Mouse (Mus musculus) embryo, embryonic 10 days (tissue): ENCODE data around the gene Pawr.
A peak's percentile ranks its signal among the peaks of the same experiment; 100 is the strongest.
"Not testable (repeated sequence)": the region's sequence is repeated elsewhere in the genome, so short reads cannot be mapped to it uniquely, and the experiment has no call there.

Experiments used
- DNase-seq: peaks from one replicate; pipeline ENCODE4 v3.0.0-alpha.2; 2015; ENCODE audit warnings: low spot score

Gene Pawr

GRCm38 (mm10) chr10:108391370-108391902 lies 59.5 kb downstream of the Pawr start:
- DNase-seq, result no peak

GRCm38 (mm10) chr10:108392151-108392550 lies 60.2 kb downstream of the Pawr start:
- no peak for DNase-seq

- DNase-seq, result no peak
Measured at GRCm38 (mm10) chr10:108394306-108394705, 62.4 kb downstream of the Pawr start.

GRCm38 (mm10) chr10:108395229-108395628 lies 63.3 kb downstream of the Pawr start:
- DNase-seq, result no peak

GRCm38 (mm10) chr10:108395647-108396046 lies 63.7 kb downstream of the Pawr start:
- no peak for DNase-seq

- no peak for DNase-seq
Measured at GRCm38 (mm10) chr10:108402751-108403150, 70.8 kb downstream of the Pawr start.

- DNase-seq, result no peak
Measured at GRCm38 (mm10) chr10:108403366-108403865, 71.5 kb downstream of the Pawr start.

- DNase-seq, result no peak
Measured at GRCm38 (mm10) chr10:108404087-108404486, 72.2 kb downstream of the Pawr start.

GRCm38 (mm10) chr10:108405076-108405475 lies 73.2 kb downstream of the Pawr start:
- no peak for DNase-seq

GRCm38 (mm10) chr10:108405931-108406330 lies 74.0 kb downstream of the Pawr start:
- DNase-seq, result no peak

GRCm38 (mm10) chr10:108406798-108407754 lies 75.2 kb downstream of the Pawr start:
- no peak for DNase-seq

GRCm38 (mm10) chr10:108408025-108408424 lies 76.1 kb downstream of the Pawr start:
- DNase-seq, result no peak

- no peak for DNase-seq
Measured at GRCm38 (mm10) chr10:108408437-108408836, 76.5 kb downstream of the Pawr start.

GRCm38 (mm10) chr10:108408986-108409385 lies 77.1 kb downstream of the Pawr start:
- no peak for DNase-seq

- no peak for DNase-seq
Measured at GRCm38 (mm10) chr10:108409529-108409928, 77.6 kb downstream of the Pawr start.

GRCm38 (mm10) chr10:108414936-108415635 lies 83.2 kb downstream of the Pawr start:
- DNase-seq, result no peak

- DNase-seq, result no peak
Measured at GRCm38 (mm10) chr10:108417448-108417847, 85.5 kb downstream of the Pawr start.

- DNase-seq, result no peak
Measured at GRCm38 (mm10) chr10:108430553-108430952, 98.6 kb downstream of the Pawr start.

GRCm38 (mm10) chr10:108432194-108432593 lies 100.3 kb downstream of the Pawr start:
- peak; percentile 60 for DNase-seq

- DNase-seq, result peak; percentile 75
Measured at GRCm38 (mm10) chr10:108433976-108434375, 102.1 kb downstream of the Pawr start.

- peak; percentile 68 for DNase-seq
Measured at GRCm38 (mm10) chr10:108435616-108436015, 103.7 kb downstream of the Pawr start.

- DNase-seq, result peak; percentile 36
Measured at GRCm38 (mm10) chr10:108436365-108436764, 104.4 kb downstream of the Pawr start.

GRCm38 (mm10) chr10:108440251-108440650 lies 108.3 kb downstream of the Pawr start:
- DNase-seq, result not testable (repeated sequence)
